Mouse (Mus musculus): Measurements from ENCODE around the gene B430306N03Rik. TPM values are rescaled to one million over a fixed set of nuclear protein-coding genes. Genes with fewer than 3 reads are reported as not detected.

Gene B430306N03Rik
- polyA plus RNA-seq, 1 experiment, result not detected

GRCm38 (mm10) chr17:48272598-48272997 lies 43.3 kb upstream of the B430306N03Rik start:
- no peak for TF ChIP-seq MYOD1 (IDR thresholded peaks at IDR 0.05; ENCODE audit: control insufficient read depth, insufficient read length, low read depth)
- no peak for TF ChIP-seq USF1 (IDR thresholded peaks at IDR 0.05; ENCODE audit: low read depth)
- no peak for TF ChIP-seq MAX (IDR thresholded peaks at IDR 0.05)
- no peak for TF ChIP-seq FOSL1 (IDR thresholded peaks at IDR 0.05; ENCODE audit: insufficient read depth, low read length, poor library complexity, severe bottlenecking)
- TF ChIP-seq MYOG (IDR thresholded peaks at IDR 0.05; ENCODE audit: control insufficient read depth, extremely low read depth, insufficient read length), result no peak
- no peak for TF ChIP-seq CTCF (IDR thresholded peaks at IDR 0.05; ENCODE audit: control insufficient read depth, insufficient read depth, insufficient read length)
- TF ChIP-seq CEBPB (IDR thresholded peaks at IDR 0.05; ENCODE audit: low read depth), result no peak
- H3K79me3 ChIP-seq (ENCODE audit: low read depth), result no peaks in the 10 kb centered on the region
- H3K4me3 ChIP-seq (ENCODE audit: insufficient read depth, poor library complexity, severe bottlenecking), result no peak overlapping the region
- H3ac ChIP-seq (ENCODE audit: control insufficient read depth, insufficient read length, low read depth), result no peak overlapping the region
- no peaks in the 10 kb centered on the region for H3K36me3 ChIP-seq (ENCODE audit: control insufficient read depth, insufficient read depth)
- H3K27me3 ChIP-seq (ENCODE audit: control insufficient read depth, insufficient read depth, insufficient read length), result no peaks in the 10 kb centered on the region
- no peaks in the 10 kb centered on the region for H3K79me2 ChIP-seq (ENCODE audit: control insufficient read depth, insufficient read depth)

- Histone ChIP-seq H3K79me3 (ENCODE audit: low read depth) (no peaks in the 10 kb centered on the region), H3K27me3 (ENCODE audit: control insufficient read depth, insufficient read depth, insufficient read length) (no peaks in the 10 kb centered on the region), H3K4me3 (ENCODE audit: insufficient read depth, poor library complexity, severe bottlenecking) (no peak overlapping the region), H3K79me2 (ENCODE audit: control insufficient read depth, insufficient read depth) (no peaks in the 10 kb centered on the region), H3K36me3 (ENCODE audit: control insufficient read depth, insufficient read depth) (no peaks in the 10 kb centered on the region), H3ac (ENCODE audit: control insufficient read depth, insufficient read length, low read depth) (no peak overlapping the region)
- TF ChIP-seq FOSL1 (IDR thresholded peaks at IDR 0.05; ENCODE audit: insufficient read depth, low read length, poor library complexity, severe bottlenecking) (no peak), MAX (IDR thresholded peaks at IDR 0.05) (no peak), USF1 (IDR thresholded peaks at IDR 0.05; ENCODE audit: low read depth) (no peak), MYOD1 (IDR thresholded peaks at IDR 0.05; ENCODE audit: control insufficient read depth, insufficient read length, low read depth) (no peak), CEBPB (IDR thresholded peaks at IDR 0.05; ENCODE audit: low read depth) (no peak), MYOG (IDR thresholded peaks at IDR 0.05; ENCODE audit: control insufficient read depth, extremely low read depth, insufficient read length) (no peak), CTCF (IDR thresholded peaks at IDR 0.05; ENCODE audit: control insufficient read depth, insufficient read depth, insufficient read length) (no peak)
Observed at GRCm38 (mm10) chr17:48274098-48274497, 41.8 kb upstream of the B430306N03Rik start.

GRCm38 (mm10) chr17:48274885-48275284 lies 41.1 kb upstream of the B430306N03Rik start:
- Histone ChIP-seq H3K27me3 (ENCODE audit: control insufficient read depth, insufficient read depth, insufficient read length) (no peaks in the 10 kb centered on the region), H3K79me2 (ENCODE audit: control insufficient read depth, insufficient read depth) (no peaks in the 10 kb centered on the region), H3K4me3 (ENCODE audit: insufficient read depth, poor library complexity, severe bottlenecking) (no peak overlapping the region), H3K79me3 (ENCODE audit: low read depth) (no peaks in the 10 kb centered on the region), H3ac (ENCODE audit: control insufficient read depth, insufficient read length, low read depth) (no peak overlapping the region), H3K36me3 (ENCODE audit: control insufficient read depth, insufficient read depth) (no peaks in the 10 kb centered on the region)
- no peak for TF ChIP-seq USF1 (IDR thresholded peaks at IDR 0.05; ENCODE audit: low read depth)
- TF ChIP-seq CEBPB (IDR thresholded peaks at IDR 0.05; ENCODE audit: low read depth), result peak; percentile 76
- TF ChIP-seq FOSL1 (IDR thresholded peaks at IDR 0.05; ENCODE audit: insufficient read depth, low read length, poor library complexity, severe bottlenecking), result no peak
- no peak for TF ChIP-seq MYOD1 (IDR thresholded peaks at IDR 0.05; ENCODE audit: control insufficient read depth, insufficient read length, low read depth)
- no peak for TF ChIP-seq MYOG (IDR thresholded peaks at IDR 0.05; ENCODE audit: control insufficient read depth, extremely low read depth, insufficient read length)
- peak; percentile 33 for TF ChIP-seq CTCF (IDR thresholded peaks at IDR 0.05; ENCODE audit: control insufficient read depth, insufficient read depth, insufficient read length)
- no peak for TF ChIP-seq MAX (IDR thresholded peaks at IDR 0.05)

GRCm38 (mm10) chr17:48275736-48276135 lies 40.2 kb upstream of the B430306N03Rik start:
- Histone ChIP-seq H3K4me3 (ENCODE audit: insufficient read depth, poor library complexity, severe bottlenecking) (no peak overlapping the region), H3K36me3 (ENCODE audit: control insufficient read depth, insufficient read depth) (no peaks in the 10 kb centered on the region)

GRCm38 (mm10) chr17:48278381-48278780 lies 37.6 kb upstream of the B430306N03Rik start:
- TF ChIP-seq MAX (IDR thresholded peaks at IDR 0.05) (no peak), CTCF (IDR thresholded peaks at IDR 0.05; ENCODE audit: control insufficient read depth, insufficient read depth, insufficient read length) (no peak), FOSL1 (IDR thresholded peaks at IDR 0.05; ENCODE audit: insufficient read depth, low read length, poor library complexity, severe bottlenecking) (no peak), USF1 (IDR thresholded peaks at IDR 0.05; ENCODE audit: low read depth) (no peak), MYOG (IDR thresholded peaks at IDR 0.05; ENCODE audit: control insufficient read depth, extremely low read depth, insufficient read length) (no peak), CEBPB (IDR thresholded peaks at IDR 0.05; ENCODE audit: low read depth) (no peak), MYOD1 (IDR thresholded peaks at IDR 0.05; ENCODE audit: control insufficient read depth, insufficient read length, low read depth) (no peak)
- Histone ChIP-seq H3K4me3 (ENCODE audit: insufficient read depth, poor library complexity, severe bottlenecking) (no peak overlapping the region), H3ac (ENCODE audit: control insufficient read depth, insufficient read length, low read depth) (no peak overlapping the region), H3K36me3 (ENCODE audit: control insufficient read depth, insufficient read depth) (no peaks in the 10 kb centered on the region), H3K79me2 (ENCODE audit: control insufficient read depth, insufficient read depth) (no peaks in the 10 kb centered on the region), H3K79me3 (ENCODE audit: low read depth) (no peaks in the 10 kb centered on the region), H3K27me3 (ENCODE audit: control insufficient read depth, insufficient read depth, insufficient read length) (no peaks in the 10 kb centered on the region)

More at GRCm38 (mm10) chr17:48275736-48276135, 40.2 kb upstream of the B430306N03Rik start:
- TF ChIP-seq MYOG (IDR thresholded peaks at IDR 0.05; ENCODE audit: control insufficient read depth, extremely low read depth, insufficient read length) (no peak), USF1 (IDR thresholded peaks at IDR 0.05; ENCODE audit: low read depth) (no peak), FOSL1 (IDR thresholded peaks at IDR 0.05; ENCODE audit: insufficient read depth, low read length, poor library complexity, severe bottlenecking) (no peak), MAX (IDR thresholded peaks at IDR 0.05) (no peak), CTCF (IDR thresholded peaks at IDR 0.05; ENCODE audit: control insufficient read depth, insufficient read depth, insufficient read length) (no peak), MYOD1 (IDR thresholded peaks at IDR 0.05; ENCODE audit: control insufficient read depth, insufficient read length, low read depth) (no peak), CEBPB (IDR thresholded peaks at IDR 0.05; ENCODE audit: low read depth) (no peak)
- no peak overlapping the region for H3ac ChIP-seq (ENCODE audit: control insufficient read depth, insufficient read length, low read depth)
- no peaks in the 10 kb centered on the region for H3K79me3 ChIP-seq (ENCODE audit: low read depth)
- H3K79me2 ChIP-seq (ENCODE audit: control insufficient read depth, insufficient read depth), result no peaks in the 10 kb centered on the region
- H3K27me3 ChIP-seq (ENCODE audit: control insufficient read depth, insufficient read depth, insufficient read length), result no peaks in the 10 kb centered on the region
